Mouse (Mus musculus) ES-E14 (cell line): ENCODE measurements around the gene Akap10.

Source experiments
- CHD2 ChIP-seq: IDR thresholded peaks from 2 replicates; pipeline ENCODE4 v1.6.1; 2014; ENCODE audit warnings: mild to moderate bottlenecking, low read depth, low read length, inconsistent platforms
- ZC3H11A ChIP-seq: IDR thresholded peaks from 2 replicates; pipeline ENCODE4 v1.6.1; 2012; ENCODE audit warnings: low read depth, mild to moderate bottlenecking, inconsistent platforms, low read length, borderline replicate concordance

- TF ChIP-seq CHD2 (no peak), ZC3H11A (no peak)
Measured at GRCm38 (mm10) chr11:61974106-61974707, 44.2 kb upstream of the Akap10 start.
